Mouse (Mus musculus) cerebellum, adult 2 months (tissue): ENCODE measurements around the gene Cage1. TPM values are rescaled to one million over a fixed set of nuclear protein-coding genes. Genes with fewer than 3 reads are reported as not detected.

Source experiments
- DNase-seq, 2 experiments: peaks; one replicate each; pipeline ENCODE4 v3.0.0; 2021
- H3K27ac ChIP-seq: fragments of 200-500 bp; 2 replicates; pipeline ENCODE4 v1.5.1; 2012; ENCODE audit warnings: low read length, control low read depth, inconsistent platforms; ENCODE audit not compliant: insufficient read depth
- H3K27me3 ChIP-seq: fragments of 200-500 bp; 2 replicates; pipeline ENCODE4 v1.6.1; 2012; ENCODE audit warnings: inconsistent platforms, mild to moderate bottlenecking, low read length, moderate library complexity; ENCODE audit not compliant: control insufficient read depth, insufficient read depth
- H3K4me1 ChIP-seq: fragments of 200-500 bp; 2 replicates; pipeline ENCODE4 v1.6.1; 2011; ENCODE audit warnings: low read length; ENCODE audit not compliant: control insufficient read depth, insufficient read depth
- H3K4me3 ChIP-seq: fragments of 200-500 bp; replicated peaks from 2 replicates; pipeline ENCODE3; 2011; ENCODE audit warnings: mild to moderate bottlenecking, low read depth, low read length, control low read depth; ENCODE audit not compliant: insufficient read depth
- CTCF ChIP-seq: fragments of 200-500 bp; IDR thresholded peaks from 2 replicates; pipeline ENCODE4 v1.5.1; 2011; ENCODE audit warnings: low read depth, mild to moderate bottlenecking, control low read depth, low read length, moderate library complexity, borderline replicate concordance; ENCODE audit not compliant: insufficient read depth
- POLR2A ChIP-seq: fragments of 200-500 bp; IDR thresholded peaks from 2 replicates; pipeline ENCODE4 v1.6.1; 2011; ENCODE audit warnings: low read length, control low read depth, borderline replicate concordance; ENCODE audit not compliant: insufficient read depth
- WGBS: fragments of 180-500 bp; shearing (Covaris S2); methylation state at CpG from one replicate; pipeline ENCODE4 v1.1.7; 2018; 5-methylcytosine and 5-hydroxymethylcytosine counted together
- polyA plus RNA-seq: library from polyadenylated mRNA; depleted of rRNA; stranded (reverse); fragments of >200 nt; gene quantifications from 2 replicates; pipeline ENCODE4 v1.2.3, GENCODE M21; 2012

Gene Cage1
- polyA plus RNA-seq, 1 experiment: 0.82 TPM

DNA sequence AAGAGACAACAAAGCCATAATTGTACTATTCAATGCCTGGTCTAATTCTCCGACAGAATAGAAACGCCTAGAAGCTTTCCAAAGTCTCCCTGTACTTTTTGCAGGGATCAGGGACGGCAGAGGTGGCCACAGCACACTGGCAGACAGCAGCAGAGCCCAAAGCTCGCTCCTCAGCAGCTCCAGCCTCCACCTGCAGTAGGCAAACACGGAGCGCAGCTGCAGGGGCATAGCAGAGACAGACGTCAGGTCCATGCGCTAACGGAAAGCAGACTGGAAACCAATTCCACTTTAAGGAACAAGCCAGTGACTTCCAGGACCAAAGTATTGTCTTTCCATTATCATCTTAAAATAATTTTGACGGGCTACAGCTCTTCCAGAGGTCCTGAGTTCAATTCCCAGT lies 50.7 kb downstream of the Cage1 start:
- Histone ChIP-seq H3K4me3 (no peak overlapping the region), H3K27me3 (no peaks in the 10 kb centered on the region), H3K27ac (no peak overlapping the region), H3K4me1 (no peaks in the 10 kb centered on the region)
- DNase-seq: no peak
- TF ChIP-seq CTCF: no peak
- no peak for TF ChIP-seq POLR2A
- WGBS: 78% methylated on average over 10 of the region's 10 CpGs

DNA sequence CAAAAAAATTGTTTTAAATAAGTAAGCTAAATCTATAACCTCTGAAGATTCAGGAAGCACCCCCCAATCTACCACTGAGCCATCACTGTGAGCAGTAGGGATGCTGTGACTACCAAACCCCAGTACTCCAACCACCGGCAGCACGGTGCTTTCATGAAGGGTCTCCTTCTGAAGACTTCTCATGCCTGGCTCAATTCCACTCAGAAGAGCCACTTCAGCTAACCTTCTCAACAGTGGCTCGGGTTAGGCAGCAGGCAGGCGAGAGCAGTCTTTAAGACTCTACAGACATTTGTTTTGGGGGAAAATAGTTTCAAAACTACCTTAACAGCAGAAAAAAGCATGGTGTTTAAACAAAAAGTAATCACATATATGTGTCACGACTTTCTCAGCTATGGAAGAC lies 55.8 kb downstream of the Cage1 start:
- DNase-seq: no peak
- TF ChIP-seq POLR2A: no peak
- TF ChIP-seq CTCF: no peak

DNA sequence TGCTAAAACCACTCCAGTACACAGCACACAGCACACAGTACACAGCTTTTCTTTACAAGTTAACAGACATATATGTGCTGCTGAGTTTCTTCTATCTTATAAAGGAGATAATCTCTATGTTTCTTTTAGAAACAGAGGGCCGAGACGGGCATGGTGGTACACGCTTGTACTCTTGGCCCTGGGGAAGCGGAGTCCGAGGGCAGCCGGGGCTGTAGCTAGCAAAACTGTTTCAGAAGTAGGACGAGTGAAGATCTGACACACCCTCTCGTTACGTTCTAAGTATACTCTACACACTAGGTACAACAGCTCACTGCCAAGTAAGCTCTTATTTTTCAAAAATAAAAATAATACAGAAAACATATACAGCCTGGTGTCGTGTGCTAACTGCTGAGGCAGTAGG lies 56.5 kb downstream of the Cage1 start:
- DNase-seq: no peak
- H3K27ac ChIP-seq: no peak overlapping the region
- no peaks in the 10 kb centered on the region for H3K4me1 ChIP-seq
- TF ChIP-seq POLR2A: no peak
- TF ChIP-seq CTCF: no peak
- no peaks in the 10 kb centered on the region for H3K27me3 ChIP-seq
- H3K4me3 ChIP-seq: no peak overlapping the region
- WGBS: 95% methylated on average over 10 of the region's 10 CpGs

More for the DNA sequence above, 55.8 kb downstream of the Cage1 start:
- Histone ChIP-seq H3K27ac (no peak overlapping the region), H3K4me3 (no peak overlapping the region), H3K27me3 (no peaks in the 10 kb centered on the region), H3K4me1 (no peaks in the 10 kb centered on the region)
- WGBS: 86% methylated on average over 5 of the region's 5 CpGs

- DNase-seq: no peak
- no peaks in the 10 kb centered on the region for H3K4me1 ChIP-seq
- H3K4me3 ChIP-seq: no peak overlapping the region
- no peak overlapping the region for H3K27ac ChIP-seq
- TF ChIP-seq CTCF: no peak
- TF ChIP-seq POLR2A: no peak
- H3K27me3 ChIP-seq: no peaks in the 10 kb centered on the region
- 84% methylated on average over 12 of the region's 12 CpGs for WGBS
Observed at GRCm38 (mm10) chr13:37979506-37979905, 57.4 kb downstream of the Cage1 start.

DNA sequence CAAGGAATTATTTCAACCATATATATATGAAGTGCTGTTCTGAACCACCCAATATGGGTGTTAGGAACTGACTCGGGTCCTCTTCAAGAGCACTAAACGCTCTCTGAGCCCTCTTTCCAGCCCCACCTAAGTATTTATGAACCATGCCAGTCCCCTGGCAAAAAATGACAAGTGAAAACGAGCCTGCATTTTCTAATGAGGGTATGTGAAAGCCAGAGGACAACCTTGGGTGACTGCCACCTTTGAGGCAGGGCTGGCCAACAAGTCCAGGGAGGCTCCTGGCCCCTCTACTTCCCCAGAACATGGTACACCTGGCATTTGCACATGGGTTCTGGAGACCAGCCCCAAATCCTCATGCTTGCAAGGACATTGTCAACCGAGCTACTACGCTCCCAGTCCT lies 62.1 kb downstream of the Cage1 start:
- H3K4me1 ChIP-seq: no peaks in the 10 kb centered on the region
- WGBS: 46% methylated on average over 5 of the region's 5 CpGs
- TF ChIP-seq POLR2A: no peak
- H3K27ac ChIP-seq: no peak overlapping the region
- no peak for DNase-seq
- H3K27me3 ChIP-seq: no peaks in the 10 kb centered on the region
- H3K4me3 ChIP-seq: no peak overlapping the region

GRCm38 (mm10) chr13:37974036-37974435 lies 62.8 kb downstream of the Cage1 start:
- no peak for DNase-seq
- 90% methylated on average over 6 of the region's 6 CpGs for WGBS
- H3K4me3 ChIP-seq: no peak overlapping the region
- TF ChIP-seq CTCF: no peak
- TF ChIP-seq POLR2A: no peak
- H3K4me1 ChIP-seq: no peaks in the 10 kb centered on the region
- H3K27ac ChIP-seq: no peak overlapping the region
- no peaks in the 10 kb centered on the region for H3K27me3 ChIP-seq

- H3K4me3 ChIP-seq: no peak overlapping the region
- no peak overlapping the region for H3K27ac ChIP-seq
- no peaks in the 10 kb centered on the region for H3K27me3 ChIP-seq
- WGBS: 89% methylated on average over 11 of the region's 11 CpGs
- H3K4me1 ChIP-seq: no peaks in the 10 kb centered on the region
- no peak for DNase-seq
- no peak for TF ChIP-seq CTCF
- no peak for TF ChIP-seq POLR2A
Observed at GRCm38 (mm10) chr13:37970887-37971530, 65.9 kb downstream of the Cage1 start.

- no peaks in the 10 kb centered on the region for H3K27me3 ChIP-seq
- TF ChIP-seq CTCF (no peak), POLR2A (no peak)
- H3K27ac ChIP-seq: no peak overlapping the region
- DNase-seq: no peak
- no peak overlapping the region for H3K4me3 ChIP-seq
- WGBS: 26% methylated on average over 8 of the region's 8 CpGs
- no peaks in the 10 kb centered on the region for H3K4me1 ChIP-seq
Observed at GRCm38 (mm10) chr13:37969988-37970387, 66.9 kb downstream of the Cage1 start.
